Mouse (Mus musculus) lung, postnatal 14 days (tissue): ENCODE data around the gene Car4.

Source experiments
- DNase-seq: peaks from one replicate; pipeline ENCODE4 v3.0.0; 2021

The Car4 gene

DNA sequence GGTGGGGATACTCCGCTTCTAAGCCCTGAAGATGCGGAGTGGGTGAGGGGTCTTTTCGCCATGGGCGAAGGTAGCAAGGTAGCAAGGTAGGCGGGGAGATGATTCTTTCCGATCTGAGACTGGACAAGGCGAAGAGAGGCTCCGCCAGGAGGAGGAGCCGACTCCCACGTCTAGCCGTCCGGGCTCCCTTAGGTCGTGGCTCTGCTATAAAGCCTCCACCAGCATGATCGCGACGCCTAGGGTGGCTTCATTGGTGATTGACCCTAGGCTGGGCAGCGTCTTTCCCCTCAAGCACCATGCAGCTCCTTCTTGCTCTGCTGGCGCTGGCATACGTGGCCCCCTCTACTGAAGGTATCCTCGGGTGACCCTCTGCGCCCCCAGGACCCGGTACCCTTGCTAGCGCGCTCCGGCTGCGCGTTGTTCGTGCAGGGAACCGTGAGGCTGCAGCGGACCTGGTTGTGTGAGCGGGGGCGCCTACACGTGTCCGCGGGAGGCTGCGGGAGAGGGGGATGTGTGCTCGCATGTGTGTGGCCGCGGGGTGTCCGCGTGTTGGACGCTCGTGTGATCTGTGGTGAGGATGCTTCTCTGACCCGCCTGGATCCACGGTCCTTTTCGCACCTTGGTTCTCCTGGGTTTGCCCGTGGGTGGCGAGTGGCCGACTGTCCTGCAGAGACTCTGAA, at the start of gene Car4:
TSS of gene Car4 (plus strand) at position 196 of the 680 bp plus-strand sequence.
- DNase-seq, result peak; percentile 42

DNA sequence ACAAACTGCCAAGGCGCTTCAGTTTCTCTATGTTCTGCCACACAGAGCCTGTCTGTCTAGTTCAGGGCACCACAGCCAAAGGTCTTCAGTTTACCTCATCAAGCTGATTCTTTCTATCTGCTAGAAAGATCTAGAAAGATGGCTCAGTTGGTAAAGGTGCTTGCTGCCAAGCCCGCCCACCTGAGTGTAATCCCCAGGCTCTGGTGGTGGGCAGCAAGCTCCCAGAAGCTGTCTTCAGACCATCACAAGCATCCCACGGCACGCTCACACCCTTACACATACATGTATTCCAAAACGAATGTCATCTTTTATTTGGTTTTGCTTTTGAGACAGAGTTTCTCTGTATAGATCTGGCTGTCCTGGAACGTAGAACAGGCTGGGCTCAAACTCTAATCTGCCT, 49.1 kb upstream of the Car4 start:
- no peak for DNase-seq

DNA sequence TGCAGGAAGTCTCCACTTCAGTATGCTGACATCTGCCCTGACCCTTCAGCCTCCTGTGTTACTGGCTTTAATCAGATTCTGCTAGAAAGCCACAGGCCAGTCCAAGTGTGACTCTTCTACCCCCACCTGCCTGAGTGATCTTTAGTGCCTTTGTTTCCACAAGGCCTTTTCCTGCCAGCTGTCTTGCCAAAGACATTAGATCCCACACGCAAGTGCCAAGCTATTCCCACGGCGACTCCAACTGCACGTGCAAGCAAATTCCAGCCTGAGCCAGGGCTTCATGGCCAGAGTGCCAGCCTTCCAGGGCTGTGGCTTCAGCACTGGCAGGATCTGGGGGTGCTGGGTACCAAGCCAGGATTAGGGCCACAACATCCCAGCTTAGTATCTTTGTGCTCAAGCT, 47.2 kb upstream of the Car4 start:
- no peak for DNase-seq

DNA sequence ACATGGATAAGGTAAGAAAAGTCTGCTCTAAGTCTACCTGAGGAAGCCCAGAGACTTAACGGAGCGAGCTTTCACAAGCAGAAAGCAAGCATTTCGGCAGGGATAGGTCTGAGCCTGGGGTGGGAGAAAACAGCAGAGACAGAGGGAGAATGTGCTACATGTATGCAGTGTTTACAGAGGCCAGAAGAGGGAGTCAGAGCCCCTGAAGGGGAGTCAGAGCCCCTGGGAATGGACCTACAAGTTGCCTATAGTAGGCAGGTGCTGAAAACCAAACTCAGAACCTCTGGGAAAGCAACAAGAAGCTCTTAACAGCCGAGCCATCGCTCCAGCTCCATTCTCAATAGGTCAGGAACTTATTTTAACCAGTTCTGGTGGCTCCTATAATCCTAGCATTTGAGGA, 42.9 kb upstream of the Car4 start:
- DNase-seq, result no peak

DNA sequence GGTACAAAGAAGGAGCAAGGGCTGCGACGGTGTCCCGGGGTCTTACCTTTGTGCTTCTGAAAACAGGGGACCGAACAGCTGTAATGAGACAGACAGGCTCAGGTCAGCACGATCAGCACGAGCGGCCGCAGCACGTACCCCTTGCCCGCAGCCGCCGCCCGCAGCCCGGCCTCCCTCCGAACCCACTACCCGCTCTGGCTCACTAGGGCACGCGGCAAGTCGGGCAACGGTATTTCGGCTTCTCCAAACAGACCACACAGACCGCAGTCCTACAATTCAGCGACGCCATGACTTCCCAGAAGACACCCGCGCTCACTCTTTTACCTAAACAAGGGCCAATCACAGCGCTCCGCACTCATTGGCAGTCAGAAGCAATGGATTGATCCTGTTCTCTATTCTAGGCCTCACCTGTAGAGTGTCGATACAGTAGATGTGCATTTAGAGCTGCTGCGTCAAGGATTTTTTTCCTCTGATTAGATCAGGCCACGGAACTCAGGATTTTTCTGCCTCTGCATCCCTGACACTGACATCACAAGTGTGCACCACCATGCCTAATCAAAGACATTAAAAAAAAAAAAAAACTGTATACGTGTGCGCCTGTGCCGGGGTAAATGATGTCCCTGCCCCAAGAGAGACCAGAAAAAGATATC, 41.4 kb upstream of the Car4 start, which contains the start of gene Znhit3:
TSS of gene Znhit3 (minus strand) at position 314 of the 650 bp plus-strand sequence.
- peak; percentile 85 for DNase-seq

DNA sequence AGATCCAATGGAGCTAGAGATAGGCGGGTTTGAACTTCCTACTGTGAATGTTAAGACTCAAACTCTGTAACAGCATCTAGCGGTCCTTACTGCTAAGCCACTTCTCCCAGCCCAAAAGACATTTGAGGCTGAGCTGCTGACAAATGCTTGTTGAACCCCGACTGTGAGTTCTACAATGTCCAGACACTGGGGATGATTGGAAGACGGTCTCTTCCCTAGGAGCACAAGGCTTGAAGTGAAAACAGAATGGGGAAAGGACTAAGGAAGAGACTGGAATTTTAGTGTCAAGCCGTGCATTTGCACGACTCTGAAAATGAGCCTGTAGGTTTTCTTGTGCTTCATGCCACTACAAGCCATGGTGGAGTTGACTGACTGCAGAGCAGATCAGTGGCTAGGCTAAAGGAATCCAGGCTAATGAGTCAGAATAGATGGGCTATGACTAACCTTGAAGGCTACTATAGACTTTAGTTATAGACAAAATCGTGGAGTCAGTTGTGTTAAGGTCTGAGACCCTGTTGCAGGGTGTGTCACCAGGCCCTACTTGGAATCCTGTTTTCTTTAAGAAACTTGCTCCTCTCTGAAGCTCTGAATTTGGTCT, 40.8 kb upstream of the Car4 start:
- DNase-seq, result no peak

DNA sequence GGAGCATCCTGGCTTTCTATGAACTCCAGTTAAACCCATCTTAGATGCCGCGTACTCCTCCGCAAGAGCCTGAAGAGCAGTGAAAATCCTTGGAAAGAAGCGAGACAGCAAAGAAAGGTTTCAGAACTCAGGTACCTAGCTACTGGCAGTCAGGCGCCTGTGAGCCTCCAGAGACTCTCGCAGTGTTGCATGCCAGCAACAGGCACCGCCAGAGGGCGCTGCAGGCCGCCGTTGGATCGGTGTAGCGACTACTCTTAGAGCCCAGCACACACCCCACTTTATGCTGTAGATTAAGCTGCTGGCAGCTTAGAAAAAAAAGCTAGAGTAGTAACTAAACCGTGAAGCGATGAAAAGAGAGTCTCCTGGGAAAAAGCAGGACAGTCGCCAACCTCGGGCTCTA, 39.2 kb upstream of the Car4 start:
- peak; percentile 94 for DNase-seq

DNA sequence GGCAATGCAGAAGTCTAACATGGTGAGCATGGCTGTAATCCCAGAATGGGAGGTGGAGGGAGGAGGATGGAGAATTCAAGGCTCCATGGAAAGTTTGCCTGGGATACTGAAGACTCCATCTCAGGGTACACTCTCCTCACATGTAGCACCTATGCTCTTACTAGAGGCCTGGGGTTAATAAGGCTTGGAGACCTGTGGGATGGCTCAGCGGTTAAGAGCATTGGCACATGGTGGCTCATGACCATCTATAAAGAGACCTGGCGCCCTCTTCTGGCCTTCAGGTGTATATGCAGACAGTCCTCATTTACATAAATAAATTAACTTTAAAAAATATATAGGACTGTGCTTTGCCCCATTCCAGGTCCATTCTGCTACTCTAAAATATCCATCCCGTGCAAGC, 38.3 kb upstream of the Car4 start:
- DNase-seq, result peak; percentile 52

DNA sequence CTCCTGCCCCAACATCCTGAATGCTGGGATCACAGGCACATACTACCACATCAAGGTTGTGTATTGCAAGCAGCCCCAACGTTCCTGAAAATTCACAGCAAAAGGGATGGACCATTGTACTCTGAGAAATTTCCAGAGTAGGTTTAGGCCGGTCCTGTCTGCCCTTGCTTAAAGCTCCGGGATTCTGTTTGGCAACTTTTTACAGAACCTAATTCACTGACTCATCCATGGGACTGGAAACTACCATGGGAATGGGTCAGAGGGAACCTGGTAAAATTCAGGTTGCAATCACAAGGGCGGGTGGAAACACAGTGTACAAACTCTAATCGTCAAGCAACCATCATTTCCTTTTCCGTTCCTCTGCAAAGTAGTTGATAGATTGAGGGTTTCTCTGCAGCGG, 37.6 kb upstream of the Car4 start:
- DNase-seq, result no peak

DNA sequence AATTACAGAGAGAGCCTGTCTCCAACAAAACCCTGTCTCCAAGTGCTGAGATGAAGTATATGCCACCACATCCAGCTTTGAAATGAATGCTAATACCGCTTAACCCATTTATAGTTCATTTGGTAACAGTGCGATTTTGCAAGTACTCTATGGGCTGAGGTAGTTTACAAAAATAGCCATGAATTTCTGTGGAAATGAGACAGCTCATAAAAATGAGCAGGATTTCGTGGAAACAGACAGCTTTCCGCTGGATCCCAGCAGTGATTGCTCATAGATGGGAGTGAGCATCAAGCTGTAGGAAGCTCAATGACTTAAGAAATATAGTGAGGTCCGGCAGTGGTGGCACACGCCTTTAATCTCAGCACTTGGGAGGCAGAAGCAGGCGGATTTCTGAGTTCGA, 36.6 kb upstream of the Car4 start:
- no peak for DNase-seq

DNA sequence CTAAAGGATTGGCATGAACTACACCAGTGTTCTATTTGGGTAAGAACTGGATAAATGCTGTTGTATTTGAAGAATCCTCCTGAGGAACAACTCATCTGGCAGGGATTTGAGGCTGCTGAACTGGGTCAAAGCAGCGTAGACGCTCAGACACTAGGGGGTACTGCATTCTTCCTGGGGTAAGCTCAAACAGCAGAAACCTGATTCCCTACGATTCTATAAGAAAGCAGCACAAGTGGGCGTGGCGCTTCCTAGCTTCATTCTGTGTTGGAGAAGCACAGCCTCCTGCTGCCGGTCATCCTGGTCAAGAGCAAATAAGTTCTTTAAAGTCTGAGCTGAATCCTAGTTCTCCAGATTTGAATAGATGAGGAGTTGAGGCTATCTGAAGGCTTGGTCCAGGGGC, 25.3 kb upstream of the Car4 start:
- DNase-seq, result no peak

DNA sequence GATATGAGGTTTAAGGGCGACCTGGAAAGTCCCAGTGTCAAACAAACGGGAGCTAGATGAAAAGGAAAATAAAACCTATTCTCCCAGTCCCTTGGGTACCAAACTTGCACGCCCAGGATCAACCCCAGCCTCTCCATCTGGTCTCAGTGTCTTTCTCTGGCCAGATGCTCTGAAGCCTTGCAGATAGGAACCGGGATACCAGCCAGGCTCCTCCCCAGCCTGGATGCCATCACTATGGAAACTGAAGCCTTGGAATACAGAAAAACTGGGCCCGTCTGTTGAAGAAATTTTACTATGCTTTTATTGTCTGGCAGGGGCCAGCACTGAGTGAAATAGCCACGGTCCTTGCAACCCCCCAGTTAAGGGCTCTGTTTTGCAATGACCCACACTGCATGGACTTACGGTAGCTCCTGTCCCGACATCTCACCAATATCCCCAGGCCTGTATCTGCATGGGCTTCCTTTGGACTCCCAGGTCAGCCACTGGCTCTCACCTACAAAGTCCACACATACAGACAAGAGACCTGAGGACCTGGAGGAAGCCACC, 18.0 kb upstream of the Car4 start:
- DNase-seq, result no peak

DNA sequence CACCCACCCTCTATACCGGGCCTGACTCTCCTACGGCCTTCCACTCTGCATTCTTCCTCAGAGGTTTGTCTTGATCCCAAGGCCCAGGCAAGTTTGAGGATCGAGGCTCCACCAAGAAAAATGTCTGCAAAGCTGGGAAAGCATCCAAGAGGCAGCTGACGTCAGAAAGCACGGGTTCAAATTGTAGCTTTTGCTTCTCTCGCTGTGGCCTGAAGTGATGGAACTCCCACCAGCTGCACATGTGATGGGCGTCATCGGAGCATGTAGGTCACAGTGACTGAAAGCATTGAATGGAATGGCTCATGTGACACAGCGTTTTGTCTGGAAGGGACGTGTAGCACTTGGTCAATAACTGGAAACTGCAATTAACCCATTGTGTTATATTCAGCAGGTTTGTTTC, 17.4 kb upstream of the Car4 start:
- no peak for DNase-seq

DNA sequence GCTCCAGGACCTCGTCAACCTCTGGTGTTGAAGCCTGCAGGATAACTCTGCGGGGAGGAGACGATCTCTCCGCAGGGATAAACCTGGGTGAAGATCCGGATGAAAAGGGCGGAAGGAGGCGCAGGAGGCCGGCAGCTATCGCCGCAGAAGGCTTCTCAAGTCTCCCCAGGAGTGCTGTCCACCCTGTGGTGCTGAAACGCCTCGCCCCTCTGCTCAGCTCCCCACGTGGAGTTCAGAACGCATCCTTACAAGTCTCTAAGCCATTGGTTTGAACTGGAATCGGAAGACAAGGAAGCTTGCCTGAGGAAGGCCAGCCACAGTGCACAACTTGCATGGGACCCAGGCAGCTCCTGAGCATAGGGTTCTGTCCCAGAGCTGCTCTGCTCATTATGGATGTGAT, 13.6 kb upstream of the Car4 start:
- peak; percentile 76 for DNase-seq

DNA sequence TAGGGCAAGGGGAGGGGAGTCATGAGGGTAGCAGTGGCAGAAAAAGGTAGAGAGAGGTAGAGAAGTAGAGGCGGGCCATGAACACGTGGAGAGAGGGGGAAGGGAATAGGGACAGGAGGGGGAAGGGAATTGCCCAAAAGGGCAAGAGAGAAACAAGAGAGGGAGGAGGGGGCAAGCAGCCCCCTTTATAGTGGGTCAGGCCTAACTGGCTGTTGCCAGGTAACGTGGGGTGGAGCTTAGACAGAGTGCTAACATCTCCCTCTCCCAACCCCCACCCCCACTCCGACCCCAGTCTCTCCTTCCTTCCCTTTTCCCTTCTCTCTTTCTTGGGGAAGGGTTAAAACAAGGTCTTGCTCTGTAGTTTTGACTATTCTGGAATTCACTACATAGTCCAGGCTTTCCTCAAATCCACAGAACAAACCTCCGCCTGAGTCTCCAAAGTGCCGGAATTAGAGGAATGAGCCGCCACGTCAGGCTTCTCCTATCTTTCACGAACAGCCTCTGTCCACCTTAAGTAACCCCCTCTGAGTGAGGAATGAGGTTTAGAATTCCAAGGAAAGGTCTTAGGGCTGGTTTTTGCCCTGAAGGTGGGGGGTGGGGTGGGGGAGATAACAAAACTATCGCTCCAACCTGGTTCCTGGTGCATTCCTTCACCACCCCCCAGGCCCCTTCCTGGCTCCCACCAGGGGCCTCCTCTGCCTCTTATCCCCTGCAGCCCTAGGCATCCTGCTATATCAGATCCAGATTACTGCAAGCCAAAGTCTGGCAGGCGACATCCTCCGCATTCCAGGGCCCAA, 12.7 kb upstream of the Car4 start:
- DNase-seq, result no peak

DNA sequence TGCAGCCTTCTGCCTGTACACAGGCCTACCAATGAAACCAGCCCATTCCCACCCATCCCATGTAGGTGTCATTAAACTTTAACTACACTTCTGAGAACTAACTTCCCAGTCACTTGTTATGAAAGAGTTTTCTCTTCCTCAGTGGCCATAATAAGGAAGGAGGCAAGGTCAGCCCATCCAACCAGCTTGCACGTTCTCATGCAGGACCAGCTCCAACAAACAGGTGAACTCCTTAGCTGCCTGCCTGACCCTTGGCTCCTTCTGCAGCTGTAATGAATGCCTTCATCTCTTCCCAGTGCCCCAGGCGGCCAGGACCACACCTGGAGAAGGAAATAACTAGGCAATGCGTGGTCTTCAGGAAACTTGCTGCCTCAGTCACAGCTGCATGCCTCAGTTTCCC, 11.7 kb upstream of the Car4 start:
- no peak for DNase-seq

DNA sequence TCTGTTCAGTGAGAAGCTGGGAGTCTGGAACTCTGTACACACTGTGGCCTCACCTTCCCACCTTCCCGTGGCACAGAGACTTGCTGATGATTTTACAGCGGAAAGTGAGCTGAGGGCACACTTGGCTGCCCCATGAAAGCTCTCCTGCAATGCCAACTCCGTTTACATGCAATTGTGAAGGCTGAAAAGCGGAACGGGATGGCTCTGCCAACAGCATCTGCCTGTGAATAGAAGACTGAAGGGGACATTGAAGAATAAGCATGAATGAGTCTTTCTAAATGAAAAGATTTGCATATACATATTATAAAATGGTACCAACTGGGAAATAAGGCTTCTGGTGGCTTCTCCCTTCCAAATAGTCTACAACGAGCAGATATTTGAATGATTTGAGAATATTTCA, 10.4 kb upstream of the Car4 start:
- no peak for DNase-seq

DNA sequence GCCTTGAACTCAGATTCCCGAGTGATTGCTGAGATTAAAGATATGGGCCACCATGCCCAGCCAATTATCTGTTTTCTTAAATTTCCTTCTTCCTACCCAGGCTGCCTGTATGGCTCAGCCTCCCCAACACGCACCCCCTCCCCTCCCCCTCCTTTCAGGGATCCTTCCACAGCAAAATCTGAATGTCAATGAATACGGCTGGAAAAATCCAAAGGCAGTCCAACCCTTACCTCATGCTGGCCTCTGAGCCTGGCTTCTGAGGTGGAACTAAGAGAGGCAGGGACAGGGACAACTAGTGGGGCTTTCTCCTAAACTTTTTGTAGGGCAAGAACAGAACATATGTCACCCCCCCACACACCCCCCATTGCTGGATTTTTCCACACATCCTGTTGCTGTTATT, 9.5 kb upstream of the Car4 start:
- no peak for DNase-seq

DNA sequence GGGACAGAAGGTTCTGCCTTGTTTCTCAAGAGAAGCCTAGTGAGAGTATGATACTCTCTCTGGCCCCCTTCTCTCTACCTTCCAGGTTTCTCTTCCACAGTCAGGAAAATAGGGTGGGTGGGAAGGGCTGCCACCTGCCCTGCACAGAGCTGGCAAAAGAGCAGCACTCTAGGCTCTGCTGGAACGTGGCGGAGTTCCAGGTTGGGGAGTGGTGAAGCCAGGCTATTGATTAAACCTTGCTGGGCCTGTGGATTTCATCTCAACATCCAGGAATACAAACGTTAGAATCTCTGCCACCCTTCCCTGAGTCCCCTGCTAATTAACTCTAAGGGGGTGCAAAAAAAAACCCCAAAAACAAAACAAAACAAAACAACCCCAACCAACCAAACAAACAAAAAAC, 9.1 kb upstream of the Car4 start:
- DNase-seq, result no peak

DNA sequence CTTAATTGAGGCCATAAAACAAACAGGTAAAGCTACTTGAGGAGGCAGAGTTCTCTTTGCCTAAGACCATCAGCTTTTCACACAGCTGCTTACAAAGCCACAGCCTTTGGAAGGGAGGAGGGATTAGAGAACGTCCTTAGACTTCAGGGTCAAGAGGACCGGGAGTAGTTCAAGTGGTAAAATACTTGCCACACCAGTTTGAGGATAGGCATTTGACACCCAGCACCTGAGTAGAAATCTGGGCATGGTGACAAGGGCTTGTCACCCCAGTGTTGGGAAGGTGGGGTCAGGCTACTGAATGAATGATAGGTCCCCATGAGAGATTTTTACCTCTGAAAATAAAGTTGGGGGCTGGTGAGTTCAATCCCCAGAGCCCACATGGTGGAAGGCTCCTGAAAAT, 5.0 kb upstream of the Car4 start:
- peak; percentile 52 for DNase-seq

DNA sequence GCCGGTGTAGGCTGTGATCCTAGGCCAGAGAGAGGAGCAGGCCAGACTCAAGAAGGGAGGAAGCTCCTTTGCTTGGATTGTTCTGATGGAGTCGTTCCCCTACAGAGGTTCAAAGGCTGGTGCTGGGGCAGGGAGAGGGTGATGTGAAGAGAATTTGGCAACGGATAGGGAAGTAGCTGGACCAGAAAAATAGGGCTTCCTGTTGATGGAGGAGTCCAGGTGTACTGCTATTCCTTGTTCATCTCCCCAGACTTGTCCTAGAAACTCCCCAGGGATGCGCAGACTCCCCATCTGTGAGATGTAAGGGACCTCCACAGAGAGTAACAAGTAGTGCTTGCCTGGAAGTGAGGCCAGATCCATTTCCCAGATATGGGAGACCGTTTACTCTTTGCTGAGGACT, 1.2 kb upstream of the Car4 start:
- DNase-seq, result no peak

DNA sequence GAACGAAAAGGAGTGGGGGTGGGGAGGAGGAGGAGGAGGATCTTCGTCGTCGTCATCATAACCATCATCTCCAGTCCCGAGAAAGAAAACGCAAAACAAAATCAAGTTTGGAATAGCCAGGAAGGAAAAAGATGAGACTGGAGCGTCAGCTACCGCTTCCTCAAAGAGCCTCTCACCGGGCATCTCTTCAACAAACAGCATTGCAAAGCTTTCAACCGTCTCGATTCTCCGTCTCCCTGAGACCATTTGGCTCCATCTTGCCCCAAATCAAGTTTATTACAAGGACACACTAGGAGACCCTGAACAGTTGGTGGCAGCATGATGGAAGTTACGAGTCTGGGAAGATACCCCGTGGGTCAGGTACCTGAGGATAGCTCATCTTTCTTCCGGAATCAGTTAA, 415 bp upstream of the Car4 start:
- DNase-seq, result no peak

DNA sequence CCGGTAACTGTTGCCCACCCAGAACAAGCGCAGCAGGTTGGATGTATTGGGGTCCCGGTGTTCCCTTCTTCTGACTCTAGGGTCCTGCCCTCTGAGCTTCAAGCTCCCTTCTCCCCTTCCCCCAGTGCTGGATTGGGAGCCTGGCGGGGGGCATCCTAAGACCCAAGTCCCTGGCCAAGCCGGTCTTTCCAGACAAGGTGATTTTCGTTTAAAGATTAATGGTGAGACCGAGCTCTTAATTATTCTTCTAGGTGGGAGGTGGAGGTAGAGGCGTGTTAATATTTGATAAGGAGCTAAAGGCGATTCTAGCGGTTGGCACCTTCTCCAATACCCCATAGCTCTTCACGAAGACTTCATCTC, 665 bp downstream of the Car4 start:
- DNase-seq, result no peak

DNA sequence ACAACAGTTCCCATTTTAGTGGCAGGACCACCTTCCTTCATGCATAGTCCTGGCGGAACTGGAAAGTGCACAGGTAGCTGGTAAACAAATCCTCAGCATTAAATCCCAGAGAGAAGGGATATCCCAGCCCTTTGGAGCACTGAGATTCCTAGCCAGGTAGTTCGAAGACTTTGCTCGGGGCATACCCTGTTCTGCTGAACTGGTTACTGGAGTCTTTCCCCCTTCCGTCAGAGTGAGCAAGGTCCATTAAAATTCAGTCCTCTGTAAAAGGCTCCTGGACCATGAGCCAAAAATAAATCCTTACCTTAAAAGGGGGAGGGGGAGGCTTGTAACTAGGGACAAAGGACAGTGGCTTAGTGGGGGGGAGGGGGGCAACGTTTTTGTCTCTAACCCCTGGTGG, 1.6 kb downstream of the Car4 start:
- no peak for DNase-seq
